Mouse (Mus musculus) MN1 (cell line): Measurements from ENCODE around the gene Prkcq.

ENCODE experiments used
- DNase-seq: peaks from one replicate; pipeline ENCODE4 v3.0.0-alpha.2; 2016; ENCODE audit warnings: low spot score

Gene Prkcq

GRCm38 (mm10) chr2:11219262-11219661, 47.4 kb downstream of the Prkcq start:
- DNase-seq, result no peak

- DNase-seq, result no peak
These were observed 53.0 kb downstream of the Prkcq start for GRCm38 (mm10) chr2:11224808-11225484.

GRCm38 (mm10) chr2:11225485-11225876, 53.6 kb downstream of the Prkcq start:
- no peak for DNase-seq

- DNase-seq, result no peak
These were observed 54.6 kb downstream of the Prkcq start for GRCm38 (mm10) chr2:11226555-11226954.

- DNase-seq, result no peak
These were observed 57.2 kb downstream of the Prkcq start for GRCm38 (mm10) chr2:11229126-11229525.

- no peak for DNase-seq
These were observed 59.2 kb downstream of the Prkcq start for GRCm38 (mm10) chr2:11231118-11231517.

GRCm38 (mm10) chr2:11231988-11232387, 60.1 kb downstream of the Prkcq start:
- no peak for DNase-seq

- no peak for DNase-seq
These were observed 66.3 kb downstream of the Prkcq start for GRCm38 (mm10) chr2:11238254-11238653.

- DNase-seq, result no peak
These were observed 67.6 kb downstream of the Prkcq start for GRCm38 (mm10) chr2:11239523-11239922.

GRCm38 (mm10) chr2:11245926-11246325, 74.0 kb downstream of the Prkcq start:
- no peak for DNase-seq

- DNase-seq, result no peak
These were observed 82.0 kb downstream of the Prkcq start for GRCm38 (mm10) chr2:11253945-11254344.

GRCm38 (mm10) chr2:11254446-11254845, 82.5 kb downstream of the Prkcq start:
- DNase-seq, result no peak

GRCm38 (mm10) chr2:11257260-11257850, 85.4 kb downstream of the Prkcq start:
- no peak for DNase-seq

GRCm38 (mm10) chr2:11258181-11258580, 86.3 kb downstream of the Prkcq start:
- no peak for DNase-seq

GRCm38 (mm10) chr2:11259361-11259760, 87.5 kb downstream of the Prkcq start:
- no peak for DNase-seq

GRCm38 (mm10) chr2:11264836-11265235, 92.9 kb downstream of the Prkcq start:
- no peak for DNase-seq

GRCm38 (mm10) chr2:11265455-11265854, 93.5 kb downstream of the Prkcq start:
- no peak for DNase-seq

- no peak for DNase-seq
These were observed 94.4 kb downstream of the Prkcq start for GRCm38 (mm10) chr2:11266294-11266693.

- no peak for DNase-seq
These were observed 107.1 kb downstream of the Prkcq start for GRCm38 (mm10) chr2:11278965-11279364.

GRCm38 (mm10) chr2:11280247-11280646, 108.3 kb downstream of the Prkcq start:
- no peak for DNase-seq

- no peak for DNase-seq
These were observed 116.1 kb downstream of the Prkcq start for GRCm38 (mm10) chr2:11287834-11288530.

GRCm38 (mm10) chr2:11288531-11288846, 116.6 kb downstream of the Prkcq start:
- peak; percentile 60 for DNase-seq

- no peak for DNase-seq
These were observed 119.0 kb downstream of the Prkcq start for GRCm38 (mm10) chr2:11290931-11291330.
